Mouse (Mus musculus) natural killer cell, adult 2 months (primary cell): ENCODE results near the gene Tenm4.
"Not testable (repeated sequence)": the region's sequence is repeated elsewhere in the genome, so short reads cannot be mapped to it uniquely, and the experiment has no call there.

Experiments
- DNase-seq, 2 experiments: peaks; one replicate each; pipeline ENCODE4 v3.0.0; 2022; ENCODE audit warnings: low spot score in 2 of 2

Tenm4 gene

GRCm38 (mm10) chr7:96575202-96575650 is 404.2 kb downstream of the Tenm4 start:
- DNase-seq = no peak

- no peak for DNase-seq
Measured at GRCm38 (mm10) chr7:96582752-96583151, 411.7 kb downstream of the Tenm4 start.

GRCm38 (mm10) chr7:96587403-96587802 is 416.4 kb downstream of the Tenm4 start:
- DNase-seq = no peak

- no peak for DNase-seq
Measured at GRCm38 (mm10) chr7:96588567-96588966, 417.5 kb downstream of the Tenm4 start.

GRCm38 (mm10) chr7:96595535-96596295 is 424.7 kb downstream of the Tenm4 start:
- DNase-seq = no peak

GRCm38 (mm10) chr7:96596402-96597195 is 425.6 kb downstream of the Tenm4 start:
- no peak for DNase-seq

GRCm38 (mm10) chr7:96597871-96598270 is 426.8 kb downstream of the Tenm4 start:
- DNase-seq = no peak

GRCm38 (mm10) chr7:96599081-96599480 is 428.0 kb downstream of the Tenm4 start:
- no peak for DNase-seq

GRCm38 (mm10) chr7:96600381-96600941 is 429.4 kb downstream of the Tenm4 start:
- DNase-seq = no peak

GRCm38 (mm10) chr7:96604091-96604745 is 433.2 kb downstream of the Tenm4 start:
- DNase-seq = no peak

GRCm38 (mm10) chr7:96605316-96605715 is 434.3 kb downstream of the Tenm4 start:
- no peak for DNase-seq

GRCm38 (mm10) chr7:96609854-96610586 is 439.0 kb downstream of the Tenm4 start:
- no peak for DNase-seq

- no peak for DNase-seq
Measured at GRCm38 (mm10) chr7:96617371-96617770, 446.3 kb downstream of the Tenm4 start.

- no peak for DNase-seq
Measured at GRCm38 (mm10) chr7:96619930-96620472, 449.0 kb downstream of the Tenm4 start.

GRCm38 (mm10) chr7:96626338-96626737 is 455.3 kb downstream of the Tenm4 start:
- DNase-seq = no peak

- not testable (repeated sequence) for DNase-seq
Measured at GRCm38 (mm10) chr7:96630551-96630950, 459.5 kb downstream of the Tenm4 start.

GRCm38 (mm10) chr7:96633008-96633407 is 462.0 kb downstream of the Tenm4 start:
- DNase-seq = no peak

- DNase-seq = no peak
Measured at GRCm38 (mm10) chr7:96635830-96636440, 464.9 kb downstream of the Tenm4 start.

GRCm38 (mm10) chr7:96643461-96644204 is 472.6 kb downstream of the Tenm4 start:
- no peak for DNase-seq

- no peak for DNase-seq
Measured at GRCm38 (mm10) chr7:96644205-96644531, 473.1 kb downstream of the Tenm4 start.
